Mouse (Mus musculus) testis, adult 2 months (tissue): ENCODE measurements around the gene Ebf4. TPM values are rescaled to one million over a fixed set of nuclear protein-coding genes. Genes with fewer than 3 reads are reported as not detected.
"Not testable (repeated sequence)": the region's sequence is repeated elsewhere in the genome, so short reads cannot be mapped to it uniquely, and the experiment has no call there.

ENCODE experiments used
- H3K27ac ChIP-seq: fragments of 200-500 bp; 2 replicates; pipeline ENCODE4 v1.5.1; 2012; ENCODE audit warnings: low read depth, low read length; ENCODE audit not compliant: control insufficient read depth, insufficient read depth
- H3K27me3 ChIP-seq: fragments of 200-500 bp; 2 replicates; pipeline ENCODE4 v1.6.1; 2012; ENCODE audit warnings: mild to moderate bottlenecking, low read length, moderate library complexity; ENCODE audit not compliant: control insufficient read depth, insufficient read depth
- H3K36me3 ChIP-seq: fragments of 200-500 bp; 2 replicates; pipeline ENCODE4 v1.6.1; 2012; ENCODE audit warnings: mild to moderate bottlenecking, low read length; ENCODE audit not compliant: control insufficient read depth, insufficient read depth
- H3K4me1 ChIP-seq: fragments of 200-500 bp; 2 replicates; pipeline ENCODE4 v1.6.1; 2012; ENCODE audit warnings: low read length; ENCODE audit not compliant: control insufficient read depth, insufficient read depth
- H3K4me3 ChIP-seq: fragments of 200-500 bp; 2 replicates; pipeline ENCODE4 v1.5.1; 2012; ENCODE audit warnings: low read depth, mild to moderate bottlenecking, low read length, moderate library complexity, mixed read lengths; ENCODE audit not compliant: control insufficient read depth
- CTCF ChIP-seq: fragments of 200-500 bp; IDR thresholded peaks from 2 replicates; pipeline ENCODE4 v1.5.1; 2012; ENCODE audit warnings: low read depth, mild to moderate bottlenecking, inconsistent platforms, low read length, moderate library complexity; ENCODE audit not compliant: control insufficient read depth, insufficient read depth, insufficient replicate concordance
- POLR2A ChIP-seq: fragments of 200-500 bp; IDR thresholded peaks from 2 replicates; pipeline ENCODE4 v1.6.1; 2012; ENCODE audit warnings: low read depth, mild to moderate bottlenecking, inconsistent platforms, low read length, moderate library complexity; ENCODE audit not compliant: control insufficient read depth
- polyA plus RNA-seq: library from polyadenylated mRNA; depleted of rRNA; stranded (reverse); fragments of >200 nt; gene quantifications from 2 replicates; pipeline ENCODE4 v1.2.3, GENCODE M21; 2012

The Ebf4 gene
- polyA plus RNA-seq, 1 experiment, result 2.4 TPM

- H3K4me1 ChIP-seq, result peaks cover 8% of the 10 kb centered on the region
- H3K27me3 ChIP-seq, result no peaks in the 10 kb centered on the region
- H3K36me3 ChIP-seq, result no peaks in the 10 kb centered on the region
- H3K27ac ChIP-seq, result no peak overlapping the region
- TF ChIP-seq CTCF (no peak), POLR2A (no peak)
- H3K4me3 ChIP-seq, result no peak overlapping the region
These were observed 63.9 kb downstream of the Ebf4 start for GRCm38 (mm10) chr2:130358852-130359251.

- Histone ChIP-seq H3K4me3 (no peak overlapping the region), H3K36me3 (no peaks in the 10 kb centered on the region), H3K27me3 (no peaks in the 10 kb centered on the region), H3K4me1 (peaks cover 16% of the 10 kb centered on the region), H3K27ac (no peak overlapping the region)
- no peak for TF ChIP-seq POLR2A
- TF ChIP-seq CTCF, result peak; percentile 39; the same call in 1 of the 2 replicates
These were observed 67.6 kb downstream of the Ebf4 start for GRCm38 (mm10) chr2:130362511-130363026.

GRCm38 (mm10) chr2:130365211-130366094 is 70.5 kb downstream of the Ebf4 start:
- H3K4me1 ChIP-seq, result peaks cover 16% of the 10 kb centered on the region
- no peaks in the 10 kb centered on the region for H3K36me3 ChIP-seq
- H3K27ac ChIP-seq, result no peak overlapping the region
- TF ChIP-seq CTCF (no peak), POLR2A (no peak)
- H3K4me3 ChIP-seq, result peak overlapping the region; percentile 44
- no peaks in the 10 kb centered on the region for H3K27me3 ChIP-seq

GRCm38 (mm10) chr2:130367386-130367785 is 72.4 kb downstream of the Ebf4 start:
- Histone ChIP-seq H3K27ac (no peak overlapping the region), H3K4me1 (peaks cover 9% of the 10 kb centered on the region), H3K27me3 (no peaks in the 10 kb centered on the region), H3K36me3 (no peaks in the 10 kb centered on the region), H3K4me3 (no peak overlapping the region)
- no peak for TF ChIP-seq CTCF
- TF ChIP-seq POLR2A, result no peak

GRCm38 (mm10) chr2:130373026-130373425 is 78.1 kb downstream of the Ebf4 start:
- not testable (repeated sequence) for H3K27me3 ChIP-seq

GRCm38 (mm10) chr2:130374951-130375350 is 80.0 kb downstream of the Ebf4 start:
- no peaks in the 10 kb centered on the region for H3K36me3 ChIP-seq
- H3K4me1 ChIP-seq, result no peaks in the 10 kb centered on the region
- TF ChIP-seq POLR2A (no peak), CTCF (no peak)
- no peak overlapping the region for H3K27ac ChIP-seq
- H3K27me3 ChIP-seq, result no peaks in the 10 kb centered on the region
- H3K4me3 ChIP-seq, result no peak overlapping the region

More at GRCm38 (mm10) chr2:130373026-130373425, 78.1 kb downstream of the Ebf4 start:
- H3K4me3 ChIP-seq, H3K4me1 ChIP-seq, H3K27ac ChIP-seq, H3K36me3 ChIP-seq: not testable (repeated sequence)

GRCm38 (mm10) chr2:130383205-130383604 is 88.2 kb downstream of the Ebf4 start:
- H3K27ac ChIP-seq, result no peak overlapping the region
- no peaks in the 10 kb centered on the region for H3K27me3 ChIP-seq
- no peaks in the 10 kb centered on the region for H3K36me3 ChIP-seq
- TF ChIP-seq CTCF (no peak), POLR2A (no peak)
- no peak overlapping the region for H3K4me3 ChIP-seq
- no peaks in the 10 kb centered on the region for H3K4me1 ChIP-seq

GRCm38 (mm10) chr2:130383895-130384294 is 88.9 kb downstream of the Ebf4 start:
- no peaks in the 10 kb centered on the region for H3K27me3 ChIP-seq
- TF ChIP-seq POLR2A, result no peak
- no peak for TF ChIP-seq CTCF
- H3K27ac ChIP-seq, result no peak overlapping the region
- no peaks in the 10 kb centered on the region for H3K4me1 ChIP-seq
- no peak overlapping the region for H3K4me3 ChIP-seq
- H3K36me3 ChIP-seq, result no peaks in the 10 kb centered on the region
